Mouse (Mus musculus): ENCODE measurements around the gene Cryaa.

Cryaa gene

GRCm38 (mm10) chr17:31660661-31661250 is 16.9 kb upstream of the Cryaa start:
- peak in 1 of 2 experiments; percentile 46 for DNase-seq

DNA sequence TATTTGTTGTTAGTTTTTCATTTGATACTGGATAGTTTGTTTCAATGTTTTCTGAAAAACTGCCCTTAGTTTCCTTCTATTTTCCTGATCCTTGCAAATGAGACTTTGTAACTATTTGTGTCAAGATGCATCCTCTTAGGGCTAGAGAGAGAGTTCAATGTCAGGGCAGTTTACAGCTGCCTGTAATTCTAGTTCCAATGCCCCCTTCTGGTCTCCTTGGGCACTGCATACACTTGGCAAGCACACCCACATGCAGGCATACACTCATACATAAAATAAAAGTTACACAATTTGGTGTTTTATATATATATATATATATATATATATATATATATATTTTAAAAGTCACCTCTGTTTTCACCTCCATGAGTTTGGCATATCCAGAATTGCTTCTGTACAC is 14.8 kb upstream of the Cryaa start:
- DNase-seq: no peak

DNA sequence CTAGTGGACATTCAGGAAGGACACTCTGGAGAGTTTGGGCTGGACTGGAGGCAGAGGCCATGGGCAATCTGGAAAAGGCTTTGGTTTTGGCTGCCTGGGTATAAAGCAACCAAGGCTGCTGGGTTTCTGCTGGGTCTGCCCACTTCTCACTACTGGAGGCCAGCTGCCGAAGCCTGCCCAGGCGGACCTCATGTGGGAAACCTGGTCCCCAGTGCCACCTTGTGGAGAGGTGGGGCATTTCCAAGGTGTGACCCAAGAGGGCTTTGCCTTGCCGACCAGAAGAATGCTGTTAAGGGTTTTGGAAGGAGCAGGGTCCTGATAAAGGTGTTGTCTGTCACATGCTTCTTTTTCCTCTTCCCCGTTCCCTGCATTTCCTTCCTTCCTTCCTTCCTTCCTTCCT is 12.8 kb upstream of the Cryaa start:
- peak; percentile 85 to 93 for DNase-seq

DNA sequence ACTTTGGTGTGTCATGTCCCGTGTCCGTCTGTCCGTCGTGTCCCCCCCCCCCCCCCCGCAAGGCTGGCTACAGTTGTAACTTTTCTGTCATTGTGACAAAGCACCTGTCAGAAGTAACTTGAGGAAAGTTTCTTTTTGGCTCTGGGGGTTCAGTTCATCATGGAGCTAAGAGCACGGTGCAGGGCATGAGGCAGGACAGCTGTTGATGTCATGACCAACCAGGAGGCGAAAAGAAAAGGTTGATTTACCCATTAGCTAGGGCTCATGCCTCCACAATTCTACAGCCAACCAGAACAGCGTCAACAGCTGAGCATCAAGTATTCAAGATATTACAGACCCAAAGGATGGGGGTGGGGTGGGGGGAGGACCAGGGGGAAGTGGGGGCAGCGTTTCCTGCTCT is 9.3 kb upstream of the Cryaa start:
- no peak for DNase-seq

GRCm38 (mm10) chr17:31670163-31670562 is 7.4 kb upstream of the Cryaa start:
- no peak for DNase-seq

DNA sequence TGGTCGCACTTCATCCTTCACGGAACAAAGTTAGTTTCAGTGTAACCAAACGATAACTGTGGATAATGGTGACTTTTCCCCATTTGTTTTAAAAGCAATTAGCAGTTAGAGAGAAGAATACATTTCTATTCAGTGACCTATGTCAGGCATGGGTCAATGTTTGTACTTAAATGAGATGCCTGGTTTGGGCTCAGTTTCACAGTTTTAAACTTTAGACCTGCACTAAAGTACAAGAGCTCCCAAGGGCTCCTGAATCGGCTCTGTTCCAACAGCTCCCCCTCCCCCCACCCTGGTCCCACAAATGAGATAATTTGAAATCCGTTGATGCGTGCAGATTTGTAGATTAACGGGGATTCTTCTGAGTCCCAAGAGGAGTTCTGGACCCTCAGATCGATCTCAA is 5.9 kb upstream of the Cryaa start:
- DNase-seq: peak in 1 of 2 experiments; percentile 59

GRCm38 (mm10) chr17:31672279-31672678 is 5.3 kb upstream of the Cryaa start:
- no peak for DNase-seq

GRCm38 (mm10) chr17:31674426-31674825 is 3.2 kb upstream of the Cryaa start:
- DNase-seq: no peak

DNA sequence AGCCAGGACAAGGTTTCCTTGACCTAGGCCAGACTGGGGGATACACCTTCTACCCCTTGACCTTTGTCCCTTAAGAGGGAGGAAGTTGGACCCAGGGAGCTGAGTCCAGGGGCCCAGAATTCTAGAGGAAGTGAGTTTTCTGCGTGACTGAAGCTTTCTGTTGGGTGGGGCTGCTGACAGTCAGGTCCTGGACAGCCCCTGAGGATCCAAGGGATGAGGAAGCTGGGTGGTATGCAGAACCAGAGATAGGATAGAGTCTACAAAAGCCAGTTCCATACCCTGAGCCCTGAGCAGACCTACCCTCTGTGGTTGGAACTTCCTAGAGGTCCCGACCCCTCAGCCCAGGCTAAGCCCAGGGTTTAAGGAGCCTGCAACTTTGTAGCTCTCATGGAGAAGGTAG is 2.8 kb downstream of the Cryaa start:
- no peak for DNase-seq

- DNase-seq: peak; percentile 84 to 87
Measured at GRCm38 (mm10) chr17:31685514-31686224, 8.1 kb downstream of the Cryaa start.

- peak in 1 of 2 experiments; percentile 35 for DNase-seq
Measured at GRCm38 (mm10) chr17:31686225-31686564, 8.6 kb downstream of the Cryaa start.

DNA sequence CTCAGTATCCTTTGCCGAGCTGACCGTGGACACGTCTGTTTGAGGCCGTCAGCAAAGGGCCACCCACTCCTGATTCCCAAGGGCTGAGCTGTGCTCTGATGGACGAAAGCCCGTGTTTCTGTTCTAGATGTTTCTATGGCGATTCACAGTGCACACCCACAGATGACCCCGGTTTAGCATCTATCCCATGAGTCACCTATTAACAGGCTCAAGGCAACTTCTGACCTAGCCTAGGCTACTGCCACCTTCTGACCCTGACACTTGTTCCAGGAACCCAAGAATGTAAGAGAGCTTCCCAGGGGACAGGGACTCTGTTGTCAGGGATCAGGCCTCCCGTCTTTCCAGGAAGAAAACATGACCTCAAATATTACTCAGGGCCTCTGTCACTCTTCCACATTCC is 10.5 kb downstream of the Cryaa start:
- DNase-seq: peak; percentile 61 to 73

GRCm38 (mm10) chr17:31689606-31690005 is 12.0 kb downstream of the Cryaa start:
- no peak for DNase-seq

DNA sequence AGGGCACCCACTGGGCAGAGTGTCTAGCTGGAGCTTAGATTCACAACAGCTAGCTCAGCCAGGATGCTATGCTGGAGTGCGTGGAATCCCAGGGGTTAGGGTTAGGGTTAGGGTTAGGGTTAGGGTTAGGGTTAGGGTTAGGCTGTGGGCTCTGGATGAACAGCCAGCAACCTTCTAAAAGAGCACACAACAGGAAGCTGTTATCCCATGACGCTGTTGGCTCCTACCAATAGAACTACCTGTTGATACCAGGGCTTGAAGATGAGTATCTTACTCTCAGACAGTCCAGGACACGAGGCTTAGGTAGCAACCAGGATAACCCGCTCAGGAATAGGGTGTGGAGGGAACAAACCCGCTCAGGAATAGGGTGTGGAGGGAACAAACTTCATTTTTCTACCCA is 15.3 kb downstream of the Cryaa start:
- DNase-seq: no peak

DNA sequence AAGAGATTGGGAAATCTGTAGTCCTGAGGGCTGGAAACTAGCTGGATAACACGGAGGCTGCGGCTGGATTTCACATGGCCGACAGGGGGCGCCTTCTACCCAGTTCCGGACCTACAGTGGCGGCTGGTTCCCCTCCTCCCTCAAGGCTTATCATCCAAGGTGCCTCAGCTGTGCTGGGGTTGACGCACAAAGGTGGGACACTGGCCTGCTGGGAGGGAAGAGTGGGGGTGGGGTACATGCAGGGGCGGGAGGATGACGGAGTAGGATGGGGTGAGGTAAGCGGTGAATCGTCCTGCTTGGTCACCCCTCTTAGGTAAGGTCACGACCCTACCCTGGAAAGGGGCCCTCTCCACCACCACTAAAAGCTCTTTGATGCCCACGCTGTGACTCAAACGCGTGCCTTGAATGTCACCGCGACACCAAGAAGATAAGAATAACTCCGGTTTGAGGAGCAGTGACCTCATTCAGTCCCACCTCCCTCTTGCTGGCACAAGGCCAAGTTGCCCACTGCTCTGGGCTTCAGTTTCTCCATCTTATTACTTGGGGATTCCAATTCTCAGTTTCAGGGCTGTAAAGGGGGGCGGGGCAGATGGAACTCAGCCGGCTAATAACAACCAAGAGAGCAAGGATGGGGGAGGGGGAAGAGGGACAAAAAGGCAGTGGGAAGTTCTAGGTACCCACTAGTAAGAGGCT is 15.9 kb downstream of the Cryaa start:
- peak; percentile 65 to 80 for DNase-seq

- DNase-seq: no peak
Measured at GRCm38 (mm10) chr17:31694023-31694376, 16.4 kb downstream of the Cryaa start.

DNA sequence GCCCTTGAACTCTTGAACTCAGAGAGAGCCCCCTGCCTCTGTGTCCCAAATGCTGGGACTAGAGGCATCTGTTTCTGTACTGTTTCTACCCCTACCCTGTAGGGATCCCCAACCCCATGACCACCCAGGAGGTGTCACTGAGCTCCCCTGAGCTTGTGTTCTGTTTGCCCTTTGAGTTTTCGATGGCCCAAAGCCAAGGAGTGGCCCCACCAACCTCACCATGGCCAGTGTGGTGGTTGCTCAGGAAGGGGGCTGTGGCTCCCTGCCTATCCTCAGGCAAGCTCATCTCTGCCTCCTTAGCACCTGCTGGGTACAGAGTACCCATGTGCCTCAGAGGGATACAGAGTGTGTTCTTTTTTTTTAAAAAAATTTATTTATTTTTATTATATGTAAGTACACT is 17.3 kb downstream of the Cryaa start:
- peak in 1 of 2 experiments; percentile 34 for DNase-seq

DNA sequence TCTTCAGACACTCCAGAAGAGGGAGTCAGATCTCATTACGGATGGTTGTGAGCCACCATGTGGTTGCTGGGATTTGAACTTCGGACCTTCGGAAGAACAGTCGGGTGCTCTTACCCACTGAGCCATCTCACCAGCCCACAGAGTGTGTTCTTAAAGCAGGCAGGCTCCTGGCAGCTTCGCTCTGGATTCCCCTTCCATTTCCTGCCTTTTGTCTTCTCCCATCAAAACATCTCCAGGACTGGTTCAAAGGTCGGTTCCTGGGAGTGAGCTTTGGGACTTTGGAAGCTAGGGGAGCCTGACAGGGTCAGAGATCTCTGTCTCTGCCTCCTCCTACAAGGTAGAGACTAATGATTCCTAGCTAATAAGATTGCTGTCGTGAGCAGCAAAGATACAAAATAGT is 17.7 kb downstream of the Cryaa start:
- peak; percentile 74 to 84 for DNase-seq

GRCm38 (mm10) chr17:31698347-31698746 is 20.7 kb downstream of the Cryaa start:
- no peak for DNase-seq

- peak; percentile 42 to 67 for DNase-seq
Measured at GRCm38 (mm10) chr17:31703276-31703980, 25.8 kb downstream of the Cryaa start.

- DNase-seq: peak in 1 of 2 experiments; percentile 58
Measured at GRCm38 (mm10) chr17:31705271-31706020, 27.8 kb downstream of the Cryaa start.

DNA sequence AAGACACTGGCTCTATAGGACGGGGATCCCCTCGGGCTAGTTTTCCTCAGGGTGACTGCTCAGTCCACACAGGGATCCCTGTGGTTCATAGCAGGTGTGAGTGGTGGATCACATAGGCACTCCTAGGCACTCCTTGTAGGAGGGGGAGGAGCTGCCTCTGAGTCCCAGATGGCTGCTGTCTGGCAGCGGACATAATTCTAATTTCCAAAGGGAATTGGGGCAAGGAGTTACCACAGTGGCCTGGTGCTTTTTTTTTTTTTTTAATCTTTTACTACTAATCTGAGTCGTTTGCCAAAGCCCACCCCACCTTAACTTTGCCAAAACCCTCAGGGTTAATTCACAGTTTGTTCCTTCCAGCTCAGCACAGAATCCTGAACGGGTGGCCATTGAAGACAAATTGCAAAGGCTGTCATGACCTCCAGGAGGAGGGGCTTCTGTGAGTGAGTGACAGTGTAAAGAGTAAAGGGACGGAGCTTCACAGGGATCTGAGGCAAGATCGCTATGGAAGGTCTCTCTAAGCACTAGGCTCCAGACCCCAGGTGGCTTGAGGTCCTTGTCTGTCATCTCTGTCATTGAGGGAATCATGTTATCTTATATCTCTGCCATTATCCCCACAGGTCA is 31.6 kb downstream of the Cryaa start:
- peak in 1 of 2 experiments; percentile 57 for DNase-seq

Measured in kidney, adult 8-10 months (tissue).